Mouse (Mus musculus) small intestine, adult 2 months (tissue): Measurements from ENCODE around the gene Otulin.

Source experiments
- CTCF ChIP-seq: fragments of 200-500 bp; IDR thresholded peaks from 2 replicates; pipeline ENCODE4 v1.5.1; 2012; ENCODE audit warnings: low read depth, mild to moderate bottlenecking, control low read depth, inconsistent platforms, low read length, moderate library complexity, mixed read lengths; ENCODE audit not compliant: insufficient replicate concordance, insufficient read length; ENCODE audit errors: extremely low read depth
- POLR2A ChIP-seq: fragments of 200-500 bp; IDR thresholded peaks from 2 replicates; pipeline ENCODE4 v1.6.1; 2012; ENCODE audit warnings: low read depth, mild to moderate bottlenecking, control low read depth, inconsistent platforms, low read length, moderate library complexity

- TF ChIP-seq CTCF (no peak), POLR2A (no peak)
These were observed 47.3 kb upstream of the Otulin start for GRCm38 (mm10) chr15:27677801-27678200.
